Mouse (Mus musculus) embryonic facial prominence, embryonic 14.5 days (tissue): ENCODE measurements at regions not wholly inside any gene's neighbourhood (a gene's known extent, or its start where the extent isn't known, plus 50 kb on each side); places are given as distances from the start of the nearest gene placed in this dataset.

Source experiments
- ATAC-seq: fragments of 200-750 bp; cut with Nextera tagmentation; 2 replicates; pipeline ENCODE4 v1.8.0; 2017; ENCODE audit warnings: low read depth, moderate number of reproducible peaks, moderate TSS enrichment
- DNase-seq: peaks from one replicate; pipeline ENCODE4 v3.0.0-alpha.2; 2015; ENCODE audit warnings: low spot score
- H3K27ac ChIP-seq: fragments of 300-500 bp; sonication (generic); replicated peaks from 2 replicates; pipeline ENCODE4 v1.5.1; 2014; ENCODE audit warnings: low read depth, mild to moderate bottlenecking, low read length, moderate library complexity
- H3K27me3 ChIP-seq: fragments of 300-500 bp; sonication (generic); replicated peaks from 2 replicates; pipeline ENCODE4 v1.6.1; 2014; ENCODE audit warnings: low read length; ENCODE audit not compliant: control insufficient read depth, insufficient read depth
- H3K36me3 ChIP-seq: fragments of 300-500 bp; sonication (generic); 2 replicates; pipeline ENCODE4 v1.6.1; 2014; ENCODE audit warnings: low read length, mixed read lengths; ENCODE audit not compliant: control insufficient read depth, insufficient read depth
- H3K4me1 ChIP-seq: fragments of 300-500 bp; sonication (generic); 2 replicates; pipeline ENCODE4 v1.6.1; 2014; ENCODE audit warnings: antibody characterized with exemption, low read length; ENCODE audit not compliant: control insufficient read depth, insufficient read depth
- H3K4me2 ChIP-seq: fragments of 300-500 bp; sonication (generic); 2 replicates; pipeline ENCODE4 v1.6.1; 2014; ENCODE audit warnings: low read depth, mild to moderate bottlenecking, low read length, moderate library complexity, mixed read lengths
- H3K4me3 ChIP-seq: fragments of 300-500 bp; sonication (generic); 2 replicates; pipeline ENCODE4 v1.5.1; 2014; ENCODE audit warnings: low read depth, mild to moderate bottlenecking, low read length
- H3K9ac ChIP-seq: fragments of 300-500 bp; sonication (generic); 2 replicates; pipeline ENCODE4 v1.6.1; 2014; ENCODE audit warnings: low read depth, mild to moderate bottlenecking, low read length, moderate library complexity, mixed read lengths
- H3K9me3 ChIP-seq: fragments of 300-500 bp; sonication (generic); 2 replicates; pipeline ENCODE4 v1.6.1; 2016; ENCODE audit warnings: low read length; ENCODE audit not compliant: control insufficient read depth
- WGBS: fragments of 180-500 bp; shearing (Covaris S2); extraction: QIAGEN DNeasy Blood & Tissue Kit; methylation state at CpG from one replicate; pipeline ENCODE4 v1.1.7; 2014; 5-methylcytosine and 5-hydroxymethylcytosine counted together

GRCm38 (mm10) chr13:59895754-59896153 lies 72.8 kb upstream of the Tut7 start:
- 90% methylated on average over 2 of the region's 2 CpGs for WGBS
- Histone ChIP-seq H3K4me1 (peaks cover 4% of the 10 kb centered on the region; the same call in 1 of the 2 replicates), H3K36me3 (no peaks in the 10 kb centered on the region)

GRCm38 (mm10) chr13:59894094-59894493 lies 71.1 kb upstream of the Tut7 start:
- DNase-seq = no peak
- no peaks in the 10 kb centered on the region for H3K36me3 ChIP-seq
- no peaks in the 10 kb centered on the region for H3K9me3 ChIP-seq
- 0 out of 2 replicates have a peak, but pooled peaks have one; percentile 15 for ATAC-seq
- no peak overlapping the region for H3K9ac ChIP-seq
- H3K27me3 ChIP-seq = no peaks in the 10 kb centered on the region
- H3K4me3 ChIP-seq = no peak overlapping the region
- H3K27ac ChIP-seq = no peak overlapping the region
- H3K4me1 ChIP-seq = 0 out of 2 replicates have a peak, but pooled peaks cover 6% of the 10 kb centered on the region
- no peak overlapping the region for H3K4me2 ChIP-seq
- WGBS = 29% methylated on average over 5 of the region's 5 CpGs

More at GRCm38 (mm10) chr13:59895754-59896153, 72.8 kb upstream of the Tut7 start:
- DNase-seq (no peak), ATAC-seq (no peak)
- Histone ChIP-seq H3K27me3 (no peaks in the 10 kb centered on the region), H3K9ac (no peak overlapping the region), H3K9me3 (no peaks in the 10 kb centered on the region), H3K4me3 (no peak overlapping the region), H3K27ac (no peak overlapping the region), H3K4me2 (no peak overlapping the region)

- Histone ChIP-seq H3K4me2 (no peak overlapping the region), H3K36me3 (no peaks in the 10 kb centered on the region), H3K9ac (no peak overlapping the region), H3K4me3 (no peak overlapping the region), H3K9me3 (no peaks in the 10 kb centered on the region), H3K4me1 (0 out of 2 replicates have a peak, but pooled peaks cover 6% of the 10 kb centered on the region), H3K27ac (no peak overlapping the region), H3K27me3 (no peaks in the 10 kb centered on the region)
- DNase-seq (no peak), ATAC-seq (no peak)
- 63% methylated on average over 8 of the region's 8 CpGs for WGBS
These were observed 70.0 kb upstream of the Tut7 start for GRCm38 (mm10) chr13:59892961-59893360.

- Histone ChIP-seq H3K27me3 (no peaks in the 10 kb centered on the region), H3K4me2 (no peak overlapping the region), H3K4me1 (0 out of 2 replicates have a peak, but pooled peaks cover 6% of the 10 kb centered on the region), H3K9me3 (no peaks in the 10 kb centered on the region), H3K36me3 (no peaks in the 10 kb centered on the region), H3K4me3 (no peak overlapping the region), H3K27ac (no peak overlapping the region), H3K9ac (no peak overlapping the region)
- 42% methylated on average over 9 of the region's 9 CpGs for WGBS
- ATAC-seq (no peak), DNase-seq (no peak)
These were observed 69.4 kb upstream of the Tut7 start for GRCm38 (mm10) chr13:59892340-59892739.

GRCm38 (mm10) chr13:59891737-59892136 lies 68.8 kb upstream of the Tut7 start:
- Histone ChIP-seq H3K4me2 (no peak overlapping the region), H3K27ac (no peak overlapping the region), H3K36me3 (no peaks in the 10 kb centered on the region), H3K4me1 (0 out of 2 replicates have a peak, but pooled peaks cover 6% of the 10 kb centered on the region), H3K27me3 (no peaks in the 10 kb centered on the region), H3K9ac (no peak overlapping the region), H3K9me3 (no peaks in the 10 kb centered on the region), H3K4me3 (no peak overlapping the region)
- WGBS = 77% methylated on average over 8 of the region's 8 CpGs
- no peak for ATAC-seq
- no peak for DNase-seq

- Histone ChIP-seq H3K9ac (no peak overlapping the region), H3K27me3 (no peaks in the 10 kb centered on the region), H3K4me2 (no peak overlapping the region), H3K36me3 (no peaks in the 10 kb centered on the region), H3K27ac (no peak overlapping the region), H3K4me3 (no peak overlapping the region), H3K9me3 (no peaks in the 10 kb centered on the region), H3K4me1 (0 out of 2 replicates have a peak, but pooled peaks cover 6% of the 10 kb centered on the region)
- ATAC-seq (0 out of 2 replicates have a peak, but pooled peaks have one; percentile 36), DNase-seq (peak; percentile 90)
- WGBS = 15% methylated on average over 10 of the region's 10 CpGs
These were observed 66.6 kb upstream of the Tut7 start for GRCm38 (mm10) chr13:59889468-59890117.

GRCm38 (mm10) chr13:59888038-59889016 lies 65.4 kb upstream of the Tut7 start:
- no peaks in the 10 kb centered on the region for H3K36me3 ChIP-seq
- H3K4me2 ChIP-seq = no peak overlapping the region
- ATAC-seq (no peak), DNase-seq (peak; percentile 69)
- H3K9me3 ChIP-seq = no peaks in the 10 kb centered on the region
- no peak overlapping the region for H3K27ac ChIP-seq
- no peak overlapping the region for H3K4me3 ChIP-seq
- H3K9ac ChIP-seq = no peak overlapping the region
- 0 out of 2 replicates have a peak, but pooled peaks cover 6% of the 10 kb centered on the region for H3K4me1 ChIP-seq
- no peaks in the 10 kb centered on the region for H3K27me3 ChIP-seq

GRCm38 (mm10) chr13:59887306-59887705 lies 64.4 kb upstream of the Tut7 start:
- Histone ChIP-seq H3K9me3 (no peaks in the 10 kb centered on the region), H3K27me3 (no peaks in the 10 kb centered on the region), H3K9ac (no peak overlapping the region), H3K4me2 (no peak overlapping the region), H3K4me3 (no peak overlapping the region), H3K4me1 (peaks cover 8% of the 10 kb centered on the region; the same call in 1 of the 2 replicates), H3K36me3 (no peaks in the 10 kb centered on the region), H3K27ac (no peak overlapping the region)
- 57% methylated on average over 4 of the region's 4 CpGs for WGBS
- DNase-seq (no peak), ATAC-seq (no peak)
